Mouse (Mus musculus): ENCODE measurements around the gene 4930507D05Rik.
A peak's percentile ranks its signal among the peaks of the same experiment; 100 is the strongest.
"Not testable (repeated sequence)": the region's sequence is repeated elsewhere in the genome, so short reads cannot be mapped to it uniquely, and the experiment has no call there.

4930507D05Rik gene

DNA sequence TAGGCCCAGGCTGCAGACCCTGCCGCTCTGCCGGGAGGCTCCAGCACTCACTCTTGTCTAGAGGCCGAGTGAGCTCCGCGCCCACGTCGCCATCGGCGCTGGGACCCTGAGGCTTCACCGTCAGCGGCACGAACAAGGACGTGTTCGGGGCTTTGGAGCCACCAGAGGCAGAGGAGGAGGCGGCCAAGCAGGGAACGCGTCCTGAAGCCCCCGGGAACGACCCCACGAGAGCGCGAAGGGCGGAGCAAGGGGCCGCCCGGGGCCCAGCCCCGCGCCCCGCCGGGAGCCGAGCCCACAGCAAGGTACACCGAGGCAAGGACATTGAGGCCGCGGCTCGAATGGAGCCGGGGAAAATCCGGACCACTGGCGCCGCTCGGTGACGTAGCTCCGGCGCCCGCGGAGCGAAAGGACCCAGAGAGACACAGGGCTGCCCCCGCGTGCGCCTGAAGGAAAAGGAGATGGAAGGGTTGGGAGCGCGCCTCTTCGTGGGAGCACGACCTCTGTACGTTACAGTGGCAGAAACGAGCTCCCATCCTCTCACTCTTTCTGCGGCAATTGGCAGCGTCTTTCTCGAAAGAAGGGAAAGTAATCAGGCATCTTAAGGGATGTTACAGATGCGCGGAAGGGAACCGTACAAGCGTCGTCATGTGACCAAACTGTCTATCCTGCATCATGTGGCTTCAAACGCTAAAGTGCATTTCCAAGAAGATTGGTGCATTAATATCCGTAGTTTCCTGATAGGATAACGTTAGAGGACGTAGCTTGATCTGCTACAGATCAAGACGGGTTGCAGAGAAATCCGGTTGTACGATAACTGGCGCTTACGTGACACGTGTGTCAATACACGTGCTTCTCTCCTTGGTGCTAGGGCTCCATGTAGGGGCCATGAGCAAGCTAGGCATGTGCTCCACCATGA lies at the start of gene 4930507D05Rik, which contains the start of gene Supv3l1:
TSS of gene 4930507D05Rik (plus strand) at position 126 of the 916 bp plus-strand sequence.
TSS of gene Supv3l1 (minus strand) at position 375 of the 916 bp plus-strand sequence.
- peak; percentile 97 to 98 for DNase-seq

GRCm38 (mm10) chr10:62401641-62402111 lies 47.6 kb upstream of the 4930507D05Rik start:
- peak; percentile 77 to 85 for DNase-seq

DNA sequence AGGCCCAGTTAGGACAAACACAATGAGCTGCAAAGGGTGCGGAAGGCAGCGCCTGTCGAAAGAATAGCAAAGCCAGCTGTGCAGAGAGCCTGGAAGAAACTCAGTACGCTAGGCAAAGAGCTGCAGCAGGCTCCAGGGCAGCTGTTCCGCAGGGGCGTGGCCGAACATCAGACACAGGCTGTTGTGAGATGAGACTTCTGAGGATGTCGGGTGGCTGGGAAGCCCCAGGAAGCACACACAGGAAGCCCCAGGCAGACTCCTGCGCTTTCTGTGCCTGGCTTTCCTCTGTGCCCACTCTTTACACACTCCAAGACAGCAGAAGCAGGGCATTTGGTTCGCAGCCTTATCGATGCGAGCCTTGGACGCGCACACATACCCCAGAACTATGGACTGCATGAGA lies 44.4 kb upstream of the 4930507D05Rik start:
- DNase-seq = no peak

DNA sequence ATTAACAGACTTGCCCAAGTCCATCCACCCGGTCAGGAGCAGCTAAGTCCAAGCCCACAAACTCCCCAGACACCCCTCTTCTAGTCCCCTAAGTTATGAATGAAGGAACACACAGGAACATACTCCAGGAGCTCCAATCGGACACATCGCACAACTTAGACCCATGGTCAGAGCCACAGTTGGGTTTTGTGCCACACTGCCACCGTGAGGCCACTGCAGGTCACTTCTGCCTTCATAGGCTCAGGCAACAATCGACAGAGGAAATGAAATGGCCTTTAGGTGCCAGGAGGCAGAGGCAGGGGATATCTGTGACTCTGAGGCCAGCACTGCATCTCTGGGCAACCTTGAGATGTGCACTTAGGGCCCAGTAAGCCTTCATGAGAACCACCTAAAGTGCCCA lies 38.3 kb upstream of the 4930507D05Rik start:
- DNase-seq = peak; percentile 87 to 88

GRCm38 (mm10) chr10:62411431-62412410 lies 37.6 kb upstream of the 4930507D05Rik start:
- DNase-seq = peak; percentile 64 to 73

DNA sequence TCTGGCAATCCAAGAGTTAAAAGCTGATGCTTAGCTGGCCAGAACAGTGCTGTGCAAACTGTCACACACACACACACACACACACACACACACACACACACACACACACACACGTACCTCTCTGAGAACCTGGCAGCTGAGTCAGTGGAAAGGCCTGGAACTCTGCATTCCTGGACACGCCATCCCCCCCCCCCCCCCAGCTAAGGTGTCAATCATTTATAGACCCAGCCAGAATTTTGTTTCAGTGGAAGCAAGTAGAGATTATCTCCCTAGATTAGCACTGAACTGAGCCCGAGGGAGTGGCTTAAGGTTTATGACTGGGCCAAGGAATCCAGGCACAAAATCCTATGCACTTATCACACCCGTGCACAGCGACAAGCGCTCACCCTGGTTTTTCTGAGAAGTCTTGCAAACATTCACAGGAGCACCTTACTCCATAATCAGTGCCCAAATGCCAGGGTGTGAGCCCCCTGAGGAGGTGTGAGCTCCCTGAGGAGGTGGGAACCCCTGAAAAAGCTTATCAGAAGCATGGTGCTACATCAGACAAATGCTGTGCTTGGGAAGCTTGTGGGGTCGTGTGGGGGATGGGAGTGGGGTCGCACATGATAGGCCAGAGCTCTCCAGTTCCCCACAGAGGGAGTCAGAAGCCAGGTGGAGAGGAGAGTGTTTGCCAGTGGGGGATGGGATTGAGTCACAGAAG lies 36.2 kb upstream of the 4930507D05Rik start:
- DNase-seq = peak in 1 of 2 experiments; percentile 62

GRCm38 (mm10) chr10:62413606-62413982 lies 35.7 kb upstream of the 4930507D05Rik start:
- DNase-seq = no peak

GRCm38 (mm10) chr10:62418831-62419356 lies 30.4 kb upstream of the 4930507D05Rik start:
- no peak for DNase-seq

DNA sequence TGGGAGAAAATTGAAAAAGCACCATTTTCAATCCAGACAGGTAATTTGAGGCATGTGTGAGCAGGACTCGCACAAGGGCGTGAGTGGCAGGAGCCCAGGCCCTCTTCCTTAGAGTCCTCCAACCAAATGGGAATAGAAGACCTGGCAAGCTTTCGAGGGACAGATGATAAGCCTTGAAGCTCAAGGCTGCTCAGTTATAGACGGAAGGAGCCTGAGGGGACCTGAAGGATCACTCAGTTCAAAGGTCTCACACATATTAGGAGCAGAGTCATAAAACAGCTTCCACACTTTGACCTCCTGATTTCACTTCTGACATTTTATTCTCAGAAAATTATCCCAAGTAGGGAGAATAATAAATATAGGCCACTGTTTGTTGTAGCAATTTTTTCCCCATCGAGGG lies 29.9 kb upstream of the 4930507D05Rik start:
- DNase-seq = no peak

- DNase-seq = no peak
Measured at GRCm38 (mm10) chr10:62420399-62420798, 28.9 kb upstream of the 4930507D05Rik start.

- DNase-seq = no peak
Measured at GRCm38 (mm10) chr10:62421127-62421526, 28.2 kb upstream of the 4930507D05Rik start.

GRCm38 (mm10) chr10:62422255-62422654 lies 27.0 kb upstream of the 4930507D05Rik start, which contains the start of gene Hkdc1:
TSS of gene Hkdc1 (minus strand) at chr10:62422491.
- no peak for DNase-seq

DNA sequence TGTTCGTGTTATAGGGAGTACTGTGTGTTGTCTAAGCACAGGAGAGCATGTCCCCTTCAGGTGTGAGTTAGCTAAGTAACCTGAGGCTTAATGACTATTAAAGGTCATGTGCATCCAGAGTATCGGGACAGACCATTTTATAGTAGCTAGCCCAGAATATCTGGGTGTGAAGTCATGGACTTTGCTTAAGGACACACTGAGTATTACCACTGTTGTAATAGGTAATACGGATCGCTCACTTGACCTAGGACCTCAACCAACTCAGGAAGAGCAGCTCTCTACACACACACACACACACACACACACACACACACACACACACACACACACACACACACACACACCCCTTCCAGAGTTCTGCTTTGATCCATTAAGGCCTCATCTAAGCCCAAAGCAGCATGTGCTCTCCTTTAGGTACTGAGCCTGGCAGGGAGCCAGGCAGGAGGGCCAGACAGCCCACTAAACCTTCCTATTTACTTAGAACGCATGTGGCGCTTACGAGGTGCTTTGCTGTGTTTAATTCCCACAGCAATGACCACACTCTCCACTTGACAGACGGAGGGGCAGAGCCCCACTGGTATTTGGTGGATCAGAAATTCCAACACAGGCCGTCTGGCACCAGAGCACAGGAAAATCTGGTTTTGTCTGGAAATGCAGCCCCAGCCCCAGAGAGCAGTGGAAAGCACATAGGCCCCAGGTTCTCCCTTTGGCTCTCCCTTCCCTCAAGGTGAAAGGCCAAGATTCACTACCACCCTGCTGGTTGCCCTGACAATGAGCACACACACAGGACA lies 24.0 kb upstream of the 4930507D05Rik start:
- DNase-seq = no peak

GRCm38 (mm10) chr10:62430427-62430826 lies 18.9 kb upstream of the 4930507D05Rik start:
- no peak for DNase-seq

- DNase-seq = no peak
Measured at GRCm38 (mm10) chr10:62450280-62450640, 971 bp downstream of the 4930507D05Rik start.

DNA sequence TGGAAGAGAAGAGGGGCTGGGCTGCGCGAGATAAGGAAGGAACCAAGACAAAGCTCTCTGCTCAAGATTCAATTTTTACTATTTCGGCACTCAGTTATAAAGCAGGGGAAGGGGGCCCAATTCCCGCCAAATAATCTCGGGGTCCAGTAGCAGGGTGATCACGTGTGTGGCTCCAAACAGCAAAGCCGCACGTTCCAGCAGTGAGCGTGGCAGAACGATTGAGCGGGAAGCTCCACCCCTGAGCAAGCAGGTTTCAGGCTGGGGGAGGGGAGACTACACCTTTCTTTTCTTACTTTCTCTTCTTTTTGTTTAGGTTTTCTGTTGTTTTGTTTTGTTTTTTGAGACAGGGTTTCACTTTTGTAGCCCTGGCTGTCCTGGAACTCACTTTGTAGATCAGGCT lies 2.7 kb downstream of the 4930507D05Rik start:
- DNase-seq = not testable (repeated sequence)

- no peak for DNase-seq
Measured at GRCm38 (mm10) chr10:62461321-62461720, 12.0 kb downstream of the 4930507D05Rik start.

- DNase-seq = no peak
Measured at GRCm38 (mm10) chr10:62469736-62470135, 20.4 kb downstream of the 4930507D05Rik start.

- DNase-seq = no peak
Measured at GRCm38 (mm10) chr10:62471105-62471504, 21.8 kb downstream of the 4930507D05Rik start.

- no peak for DNase-seq
Measured at GRCm38 (mm10) chr10:62474944-62475343, 25.7 kb downstream of the 4930507D05Rik start.

GRCm38 (mm10) chr10:62476980-62477379 lies 27.7 kb downstream of the 4930507D05Rik start:
- no peak for DNase-seq

Measured in cerebellum, postnatal 14 days (tissue).